Mouse (Mus musculus): ENCODE measurements around the gene Camk2d.

DNA sequence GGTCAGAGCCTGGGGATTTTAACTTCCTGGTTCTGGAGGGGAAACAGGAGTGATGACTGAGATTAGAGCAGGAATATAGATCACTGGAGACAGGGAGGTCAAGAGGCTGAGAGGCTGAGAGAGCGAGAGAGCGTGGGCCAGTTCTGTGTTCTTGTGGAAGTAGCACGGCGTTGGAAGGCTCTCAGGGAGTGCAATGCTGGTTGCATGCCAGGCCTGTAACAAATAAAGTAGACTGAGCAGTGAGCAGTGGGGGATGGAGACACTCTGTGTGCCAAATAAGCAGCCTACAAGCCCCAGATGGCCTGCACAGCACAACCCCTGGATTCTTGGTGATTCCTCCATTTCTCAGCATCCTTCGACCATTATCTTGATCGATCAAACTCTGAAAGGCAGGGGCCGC, 71.3 kb downstream of the Camk2d start:
- TF ChIP-seq CTCF (IDR thresholded peaks at IDR 0.05 in 2 of 3, conservative IDR thresholded peaks at IDR 0.05 in 1 of 3; ENCODE audit: control insufficient read depth in 1 of 3, insufficient read depth in 1 of 3, low read depth in 2 of 3, low read length in 3 of 3, poor library complexity in 1 of 3, severe bottlenecking in 1 of 3) = no peak
- TF ChIP-seq USF1 (IDR thresholded peaks at IDR 0.05; ENCODE audit: low read depth, low read length) = no peak
- no peak for TF ChIP-seq POLR2AphosphoS2 (IDR thresholded peaks at IDR 0.05; ENCODE audit: low read length)
- no peak for TF ChIP-seq KAT2A (conservative IDR thresholded peaks at IDR 0.05; ENCODE audit: low read depth, low read length)
- no peak for TF ChIP-seq EP300 (IDR thresholded peaks at IDR 0.05; ENCODE audit: low read depth in 1 of 2, low read length in 2 of 2)
- TF ChIP-seq E2F4 (IDR thresholded peaks at IDR 0.05; ENCODE audit: borderline replicate concordance, low read depth, low read length) = no peak

All from MEL (cell line).